Mouse (Mus musculus) CD4-positive, CD25-positive, alpha-beta regulatory T cell, adult 4 months (primary cell): ENCODE data around the gene Pi4kb. TPM values are rescaled to one million over a fixed set of nuclear protein-coding genes. Genes with fewer than 3 reads are reported as not detected.
"Not testable (repeated sequence)": the region's sequence is repeated elsewhere in the genome, so short reads cannot be mapped to it uniquely, and the experiment has no call there.

Experiments
- ATAC-seq: one replicate; pipeline ENCODE4 v1.8.0; 2017
- polyA plus RNA-seq, 2 experiments: library from polyadenylated mRNA; unstranded; fragments of 100-300 nt; shearing (Covaris generic); gene quantifications; one replicate each; pipeline ENCODE4 v1.2.1; 2017

The Pi4kb gene
- polyA plus RNA-seq: 10 to 100 TPM in 1 of 2 experiments, 1 to 10 TPM in 1; 9.4 to 17.1 TPM

DNA sequence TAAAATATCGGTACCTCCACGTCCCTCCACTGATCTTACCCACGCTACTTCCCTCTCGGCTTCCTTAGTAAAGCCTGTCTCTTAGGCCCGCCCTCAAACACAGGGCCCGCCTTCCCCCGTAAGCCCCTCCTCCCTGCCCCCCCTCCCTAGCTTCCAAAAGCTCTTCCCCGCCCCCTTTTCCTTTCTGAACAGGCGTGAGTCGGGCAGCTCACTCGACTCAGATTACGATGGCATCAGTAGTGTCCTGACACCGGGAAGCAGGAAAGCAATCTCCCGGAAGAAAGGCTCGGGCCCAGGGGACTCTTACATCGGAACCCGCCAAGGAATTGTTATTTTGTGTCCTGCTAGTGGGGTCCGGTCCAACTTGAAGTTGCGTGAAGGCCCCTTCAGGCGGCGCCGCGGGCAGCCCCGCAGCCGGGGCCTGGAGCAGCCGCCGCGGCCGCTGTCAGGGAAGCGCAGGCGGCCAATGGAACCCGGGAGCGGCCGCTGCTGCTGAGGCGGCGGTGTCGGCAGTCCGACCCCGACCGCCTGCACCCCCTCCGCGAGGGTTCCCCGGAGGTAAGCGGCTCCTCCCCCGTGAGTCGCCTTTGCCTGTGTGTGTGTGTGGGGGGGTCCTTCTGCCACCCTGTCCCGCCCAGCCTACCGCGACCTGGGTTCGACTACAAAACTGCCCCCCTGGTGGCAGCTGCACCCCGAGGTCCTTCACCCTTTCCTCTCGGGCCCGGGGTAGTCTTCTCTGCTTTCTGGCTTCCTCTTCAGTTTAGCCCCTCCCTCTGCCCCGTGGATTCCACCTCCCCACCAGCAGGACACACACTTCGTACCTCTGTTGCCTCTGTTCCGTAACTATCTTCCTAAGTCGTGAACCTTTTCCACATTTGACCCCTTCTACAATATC, at the start of gene Pi4kb:
Gene Pi4kb (plus strand): TSS at position 204 of the 895 bp plus-strand sequence.
- ATAC-seq: peak; percentile 90

DNA sequence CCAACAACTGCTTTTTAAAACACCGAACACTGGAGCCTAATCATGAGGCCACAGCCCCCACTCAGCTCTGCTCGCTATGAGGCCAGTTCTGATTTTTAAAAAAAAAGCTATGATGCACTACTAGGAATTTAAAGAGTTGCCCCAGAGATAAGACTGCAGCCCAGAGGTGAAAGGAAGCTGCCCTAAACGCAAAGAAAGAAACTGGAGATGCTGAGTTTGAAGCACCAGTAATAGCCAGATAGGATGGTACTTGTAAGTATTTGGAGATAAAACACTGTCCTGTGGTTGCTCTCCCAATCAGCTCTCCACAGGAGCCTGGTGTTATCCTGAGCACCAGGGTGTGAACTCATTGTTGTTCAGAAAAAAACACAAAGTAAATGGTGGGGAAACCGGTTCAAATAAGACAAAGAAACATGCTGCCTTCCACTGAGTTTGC, 48.2 kb upstream of the Pi4kb start:
- not testable (repeated sequence) for ATAC-seq

- not testable (repeated sequence) for ATAC-seq
Observed at GRCm38 (mm10) chr3:94928979-94929378, 45.6 kb upstream of the Pi4kb start.

DNA sequence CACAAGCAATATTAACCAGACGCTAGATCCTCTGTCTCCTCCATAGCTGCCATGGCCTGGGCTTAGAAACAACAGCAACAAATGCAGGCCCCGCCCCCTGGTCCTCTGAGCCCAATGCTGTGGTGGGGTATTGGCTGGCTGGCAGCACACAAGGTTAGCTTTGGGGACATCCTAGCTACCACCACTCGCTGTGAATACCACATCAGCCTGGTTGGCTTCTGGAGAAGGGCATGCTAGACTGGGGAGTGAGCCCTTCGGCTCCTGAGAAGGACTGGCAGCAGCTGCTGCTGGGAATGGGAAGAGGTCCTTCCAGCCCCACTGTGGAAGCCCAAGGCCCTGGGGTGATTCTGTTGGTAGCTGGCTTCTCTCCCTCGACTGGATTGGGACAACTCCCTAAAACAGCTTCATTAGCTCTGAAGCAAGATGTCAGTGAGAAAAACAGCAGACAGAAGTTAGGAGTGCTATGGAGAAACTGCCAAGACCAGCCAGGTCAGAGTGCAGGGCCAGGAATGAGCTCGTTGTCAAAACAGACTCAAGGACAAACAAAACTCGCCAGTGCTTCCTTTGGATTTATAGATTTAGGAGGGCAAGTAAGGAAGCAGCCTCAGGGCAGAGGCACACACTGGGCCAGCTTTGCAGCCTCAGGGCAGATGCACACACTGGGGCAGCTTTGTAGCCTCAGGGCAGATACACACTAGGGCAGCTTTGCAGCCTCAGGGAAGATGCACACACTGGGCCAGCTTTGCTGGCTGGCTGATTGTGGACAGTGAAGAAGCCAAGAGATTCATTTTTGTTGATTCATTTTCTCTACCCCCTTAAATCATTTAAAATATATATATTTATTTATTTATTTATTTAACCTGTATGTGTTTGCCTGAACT, 43.9 kb upstream of the Pi4kb start:
- ATAC-seq: not testable (repeated sequence)

DNA sequence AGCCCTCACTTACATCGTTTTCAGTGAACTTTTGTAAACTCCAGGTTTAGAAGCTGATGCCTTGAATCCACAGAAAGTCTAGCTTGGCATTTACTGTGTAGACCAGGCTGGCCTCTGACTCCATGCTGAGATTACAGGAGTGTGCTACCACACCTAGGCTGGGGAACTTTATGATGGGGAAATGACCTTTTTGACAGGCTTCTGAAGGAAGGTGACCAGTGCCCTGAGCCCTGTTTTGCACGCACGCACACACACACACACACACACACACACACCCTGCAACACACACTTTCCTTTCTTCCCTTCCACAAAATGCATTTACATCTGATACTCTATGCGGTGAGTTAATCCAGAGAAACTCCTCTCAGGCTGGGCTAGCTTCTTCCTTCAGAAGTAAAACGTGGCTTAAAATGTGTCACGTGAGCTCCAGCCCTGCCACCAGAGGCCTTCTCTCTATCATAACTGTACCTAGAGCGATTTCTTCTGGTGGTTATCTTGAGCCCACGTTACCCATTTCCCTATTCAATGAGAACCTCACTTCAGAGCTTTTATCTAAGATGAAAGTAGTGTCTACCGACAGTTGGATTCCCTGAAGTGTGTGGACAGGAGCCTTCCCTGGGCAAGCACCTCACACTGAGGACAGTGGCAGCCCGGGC, 43.0 kb upstream of the Pi4kb start:
- not testable (repeated sequence) for ATAC-seq

DNA sequence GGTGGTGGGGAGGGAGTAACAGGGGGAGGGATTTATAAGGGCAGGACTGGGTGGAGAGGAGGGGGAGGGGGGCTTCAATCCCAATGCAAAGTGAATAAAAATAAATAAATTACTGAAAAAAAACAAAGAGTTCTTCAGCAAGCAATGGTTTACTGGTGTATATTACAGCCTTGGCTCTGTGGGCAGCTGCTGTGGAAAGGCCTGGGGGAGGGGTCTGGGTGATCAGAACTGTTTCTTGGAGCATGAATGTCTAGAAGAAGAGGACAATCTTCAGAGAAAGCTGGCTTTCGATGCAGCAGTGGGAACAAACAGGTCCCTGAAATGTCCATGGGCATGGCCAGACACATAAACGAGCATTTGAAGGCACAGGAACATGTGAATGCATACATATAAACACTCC, 42.3 kb upstream of the Pi4kb start:
- ATAC-seq: not testable (repeated sequence)

- peak; percentile 58 for ATAC-seq
Observed at GRCm38 (mm10) chr3:94932809-94933564, 41.5 kb upstream of the Pi4kb start, which contains the start of gene Selenbp1. Selenbp1 (plus strand) TSS chr3:94933056.

DNA sequence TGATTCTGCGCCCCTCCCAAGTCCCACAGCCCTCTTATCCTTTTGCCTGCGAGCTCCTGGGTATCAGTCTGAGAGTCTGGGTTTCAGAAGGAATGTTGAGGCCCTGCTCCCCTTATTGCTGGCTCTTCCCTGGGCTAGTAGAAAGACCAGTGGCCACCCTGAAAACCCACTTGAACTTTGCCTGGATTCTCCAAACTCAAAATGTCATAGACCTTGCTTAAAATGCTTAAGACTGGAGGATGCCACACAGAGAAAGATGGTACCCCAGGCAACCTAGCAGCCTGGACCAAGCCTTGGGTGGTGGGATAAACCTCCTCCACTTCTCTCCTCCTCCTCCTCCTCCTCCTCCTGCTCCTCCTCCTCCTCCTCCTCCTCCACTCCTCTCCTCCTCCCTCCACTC, 40.9 kb upstream of the Pi4kb start:
- ATAC-seq: not testable (repeated sequence)

DNA sequence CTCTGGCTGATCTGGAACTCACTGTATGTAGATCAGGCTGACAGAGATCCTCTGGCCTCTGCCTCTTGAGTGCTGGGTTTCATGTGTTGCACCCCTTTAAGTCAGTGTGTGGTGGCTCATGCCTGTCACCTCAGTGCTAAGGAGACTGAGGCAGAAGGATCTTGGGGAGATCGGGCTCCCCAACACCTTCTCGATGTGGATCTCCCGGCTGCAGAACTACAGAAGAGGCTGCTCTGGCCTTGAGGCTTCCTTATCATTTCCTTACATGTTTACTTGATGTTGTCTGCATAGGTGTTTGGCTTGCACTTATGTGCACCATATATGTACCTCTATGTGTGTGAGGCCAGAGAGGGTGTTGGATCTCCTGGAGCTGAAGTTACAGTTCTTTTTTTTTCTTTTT, 40.0 kb upstream of the Pi4kb start:
- ATAC-seq: not testable (repeated sequence)

DNA sequence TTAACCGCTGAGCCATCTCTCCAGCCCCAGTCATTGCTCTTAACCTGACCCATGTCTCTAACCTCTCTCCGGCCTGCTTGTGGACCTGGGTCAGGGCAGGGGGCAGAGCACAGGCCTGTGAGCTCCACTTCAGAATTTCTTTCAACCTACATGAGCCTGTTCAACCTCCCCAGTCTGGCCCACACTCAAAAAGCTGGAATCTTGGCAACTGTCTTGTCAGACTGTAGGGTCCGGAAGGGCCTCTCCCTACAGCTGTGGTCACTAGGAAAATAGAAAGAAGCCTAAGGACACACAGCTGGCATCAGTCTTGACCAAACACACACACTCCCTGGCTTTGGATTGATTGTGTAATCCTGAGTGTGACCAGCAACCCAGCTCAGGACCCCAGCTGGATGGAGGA, 39.2 kb upstream of the Pi4kb start:
- not testable (repeated sequence) for ATAC-seq

DNA sequence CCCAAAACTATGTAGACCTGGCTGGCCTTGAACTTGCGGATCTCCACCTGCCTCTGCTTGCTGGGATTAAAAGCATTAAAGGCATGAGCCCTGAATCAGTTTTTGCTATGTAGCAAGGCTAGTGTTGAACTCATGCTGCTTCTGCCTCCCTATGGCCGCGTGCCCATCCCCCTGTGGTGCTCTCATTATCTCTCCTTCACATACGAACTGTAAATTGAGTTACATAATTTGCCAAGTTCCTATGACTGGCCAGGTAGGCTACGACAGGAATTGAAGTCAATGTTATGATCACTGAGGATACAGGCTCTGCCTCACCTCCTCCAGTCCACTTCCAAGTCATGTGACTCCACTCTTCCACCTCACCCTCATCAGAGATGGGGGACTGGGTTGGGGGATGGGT, 38.4 kb upstream of the Pi4kb start:
- ATAC-seq: not testable (repeated sequence)

DNA sequence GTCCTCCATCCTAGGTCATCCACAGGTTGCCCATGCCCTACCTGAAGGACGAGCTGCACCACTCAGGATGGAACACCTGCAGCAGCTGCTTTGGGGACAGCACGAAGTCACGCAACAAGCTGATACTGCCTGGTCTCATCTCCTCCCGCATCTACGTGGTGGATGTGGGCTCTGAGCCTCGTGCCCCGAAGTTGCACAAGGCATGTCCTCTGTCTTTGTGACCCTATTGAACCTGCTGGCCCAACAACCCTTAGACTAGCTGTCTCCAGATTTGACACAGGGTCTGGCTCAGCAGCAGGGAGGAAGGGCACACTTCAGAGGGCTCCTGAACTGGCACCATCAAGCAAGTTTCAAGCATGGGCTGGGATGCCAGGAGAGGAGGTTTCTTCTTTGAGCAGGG, 37.3 kb upstream of the Pi4kb start:
- ATAC-seq: not testable (repeated sequence)

DNA sequence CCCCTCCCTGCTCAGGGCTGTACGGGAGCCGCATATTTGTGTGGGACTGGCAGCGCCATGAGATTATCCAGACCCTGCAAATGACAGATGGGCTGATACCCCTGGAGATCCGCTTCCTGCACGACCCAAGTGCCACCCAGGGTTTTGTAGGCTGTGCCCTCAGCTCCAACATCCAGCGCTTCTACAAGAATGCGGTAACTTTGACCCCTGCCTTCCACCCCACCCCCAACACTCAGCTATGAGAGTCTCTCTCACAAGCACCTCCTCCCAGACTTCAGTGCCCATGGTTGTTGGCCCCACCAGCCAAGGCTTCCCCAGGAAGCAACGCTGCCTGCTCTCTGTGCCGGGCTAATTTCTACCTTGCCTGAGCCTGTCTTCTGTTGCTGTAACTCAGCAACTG, 34.5 kb upstream of the Pi4kb start:
- not testable (repeated sequence) for ATAC-seq

DNA sequence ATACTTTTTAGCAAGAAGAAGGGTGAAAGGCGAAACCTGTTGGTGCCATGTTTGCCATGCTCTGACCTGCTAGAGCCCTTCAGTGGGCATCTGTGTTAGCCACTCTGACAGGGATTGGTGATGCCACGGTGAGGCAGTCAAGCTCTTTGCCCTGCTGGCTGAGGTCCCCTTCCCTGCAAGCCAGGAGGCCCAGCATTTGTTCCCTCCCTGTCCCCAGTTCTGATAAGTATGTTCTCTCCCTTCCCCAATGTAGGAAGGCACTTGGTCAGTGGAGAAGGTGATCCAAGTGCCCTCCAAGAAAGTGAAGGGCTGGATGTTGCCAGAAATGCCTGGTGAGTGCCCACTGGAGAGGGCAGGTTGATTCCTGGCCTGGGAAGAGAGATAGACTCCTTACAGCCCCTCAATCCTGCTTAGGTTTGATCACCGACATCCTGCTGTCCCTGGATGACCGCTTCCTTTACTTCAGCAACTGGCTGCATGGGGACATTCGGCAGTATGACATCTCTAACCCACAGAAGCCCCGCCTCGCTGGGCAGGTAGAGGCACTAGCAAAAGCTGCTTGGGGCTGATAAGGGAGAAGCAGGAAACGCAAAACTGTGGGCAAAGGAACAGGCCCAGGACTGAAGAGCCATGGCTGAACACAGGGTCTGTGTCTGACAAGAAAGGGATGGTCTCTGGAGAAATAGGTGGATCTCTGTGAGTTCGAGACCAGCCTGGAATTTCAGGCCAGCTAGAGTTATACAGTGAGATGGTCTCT, 32.1 kb upstream of the Pi4kb start:
- not testable (repeated sequence) for ATAC-seq

GRCm38 (mm10) chr3:94943706-94944105, 30.8 kb upstream of the Pi4kb start:
- not testable (repeated sequence) for ATAC-seq

DNA sequence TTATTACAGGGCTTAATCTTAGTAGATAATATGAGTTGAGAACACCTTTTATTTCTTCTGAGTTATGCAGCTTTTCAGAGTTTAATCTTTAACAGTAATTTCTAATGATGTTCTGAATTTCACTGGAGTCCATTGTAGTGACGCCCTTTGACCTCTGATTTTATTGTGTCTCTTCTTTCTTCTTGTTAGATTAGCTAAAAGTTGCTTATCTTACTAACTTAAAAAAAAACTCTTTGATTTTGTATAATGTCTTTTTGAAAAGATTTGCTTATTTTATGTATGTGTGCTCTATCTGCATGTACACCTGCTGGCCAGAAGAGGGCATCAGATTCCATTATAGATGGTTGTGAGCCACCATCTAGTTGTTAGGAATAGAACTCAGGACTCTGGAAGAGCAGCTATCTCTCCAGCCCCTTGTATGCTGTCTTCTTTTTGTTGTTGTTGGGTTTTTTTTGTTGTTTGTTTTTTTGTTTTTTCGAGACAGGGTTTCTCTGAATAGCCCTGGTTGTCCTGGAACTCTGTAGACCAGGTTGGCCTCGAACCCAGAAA, 26.4 kb upstream of the Pi4kb start:
- peak; percentile 50 for ATAC-seq

GRCm38 (mm10) chr3:94949645-94950044, 24.9 kb upstream of the Pi4kb start:
- ATAC-seq: no peak

- ATAC-seq: peak; percentile 30
Observed at GRCm38 (mm10) chr3:94952806-94953205, 21.7 kb upstream of the Pi4kb start.

- no peak for ATAC-seq
Observed at GRCm38 (mm10) chr3:94953384-94953763, 21.2 kb upstream of the Pi4kb start.

DNA sequence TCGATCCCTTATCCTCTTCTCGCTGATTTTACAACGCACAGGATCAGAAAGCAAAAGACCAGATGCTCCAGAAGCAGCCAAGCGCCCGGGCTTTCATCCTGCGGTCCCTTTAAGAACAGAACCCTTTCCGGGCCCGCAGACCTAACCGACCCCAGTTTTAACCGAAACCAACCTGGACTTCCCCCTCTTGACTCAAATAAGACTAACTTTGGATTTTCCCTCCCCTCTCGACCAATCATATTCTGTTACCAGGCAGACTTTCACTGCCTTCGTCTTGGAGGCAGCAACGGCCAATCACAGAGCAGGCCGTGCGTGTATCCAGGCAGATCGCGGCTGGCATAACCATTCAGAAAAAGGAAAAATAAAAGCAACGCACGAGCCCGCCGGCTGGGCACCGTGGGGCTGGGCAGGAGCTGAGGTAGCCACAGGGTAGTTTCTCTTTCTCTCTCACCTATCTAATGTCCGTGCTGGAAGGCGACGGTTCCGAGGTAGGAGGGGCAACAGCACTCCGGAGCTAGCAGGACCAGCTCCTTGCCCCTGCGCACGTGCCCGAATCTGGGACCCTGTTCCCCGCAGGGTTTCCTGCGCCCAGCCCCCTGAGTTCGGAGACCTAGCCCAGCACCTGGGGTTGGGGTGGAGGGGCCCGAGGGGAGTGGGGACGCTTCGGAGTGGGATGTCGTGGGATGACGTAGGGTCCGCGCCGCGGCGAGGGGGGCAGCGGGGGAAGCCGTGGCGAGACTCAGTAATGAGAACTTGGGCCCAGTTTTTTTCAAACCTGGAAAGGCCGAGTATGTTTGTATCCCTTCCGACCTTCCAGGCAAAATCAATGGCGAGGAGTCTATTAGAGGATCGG, 20.5 kb upstream of the Pi4kb start, which contains the start of gene Rfx5:
Gene Rfx5 (plus strand): TSS at position 312 of the 853 bp plus-strand sequence.
- ATAC-seq: peak; percentile 97
